Mouse (Mus musculus): ENCODE results near the gene Cyp4a12b.
"Not testable (repeated sequence)": the region's sequence is repeated elsewhere in the genome, so short reads cannot be mapped to it uniquely, and the experiment has no call there.

DNA sequence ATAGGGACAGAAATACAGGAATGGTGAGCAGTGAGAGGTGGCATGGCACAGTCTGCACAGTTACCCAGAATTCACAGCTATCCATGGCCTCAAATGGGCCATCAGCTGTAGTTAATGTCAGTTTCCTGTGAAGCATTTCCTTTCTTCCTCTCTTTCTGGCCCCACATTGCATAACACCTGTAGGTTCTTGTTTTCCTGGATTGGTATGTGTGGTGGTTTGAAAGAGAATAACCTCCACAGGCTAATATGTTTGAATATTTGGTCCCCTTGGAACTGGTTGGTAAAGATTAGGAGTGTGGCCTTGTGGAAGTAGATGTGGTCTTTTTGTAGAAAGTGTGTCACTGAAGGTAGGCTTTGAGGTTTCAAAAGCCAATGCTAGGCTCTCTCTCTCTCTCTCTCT, 14.5 kb upstream of the Cyp4a12b start:
- not testable (repeated sequence) for TF ChIP-seq CTCF (IDR thresholded peaks at IDR 0.05; ENCODE audit: extremely low read depth, insufficient read depth, insufficient read length, insufficient replicate concordance); POLR2A (IDR thresholded peaks at IDR 0.05; ENCODE audit: low read depth, low read length)

Measured in spleen, adult 2 months (tissue).